Mouse (Mus musculus): ENCODE measurements at regions not wholly inside any gene's neighbourhood (a gene's known extent, or its start where the extent isn't known, plus 50 kb on each side); places are given as distances from the start of the nearest gene placed in this dataset.

DNA sequence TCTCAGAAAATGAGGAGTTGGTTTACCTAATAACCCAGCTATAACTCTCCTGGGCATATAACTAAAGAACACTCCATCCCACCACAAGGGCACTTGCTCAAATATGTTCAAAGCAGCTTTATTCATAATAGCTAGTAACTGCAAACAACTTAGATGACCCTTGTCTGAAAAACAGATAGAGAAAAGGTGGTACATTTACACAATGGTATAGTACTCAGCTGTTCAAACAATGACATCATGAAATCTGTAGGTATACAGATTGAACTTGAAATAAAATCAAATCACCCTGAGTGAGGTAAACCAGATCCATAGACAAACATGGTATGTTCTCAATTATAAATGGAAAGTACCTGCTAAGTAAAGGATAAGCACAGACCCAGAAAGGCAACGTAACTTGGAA is 721.5 kb upstream of the Intu start:
- in situ Hi-C loops (cut with MboI; ENCODE audit: low pct_ligation_motif_present, low pct_unique_long_range_greater_than_20kb, low sequenced_read_pairs), result loop anchor here (25.0 kb wide), 1 partner anchor 922 kb away; the partner anchor contains the start of gene Fat4
- DNase-seq (ENCODE audit: extremely low read depth), result no peak
- dilution Hi-C loops (cut with MboI; ENCODE audit: extremely low pct_ligation_motif_present, extremely low pct_unique_long_range_greater_than_20kb, low sequenced_read_pairs), result no loop called here
- Histone ChIP-seq H3K4me3 (replicated peaks in 1 of 3; ENCODE audit: low read depth in 2 of 3, low read length in 2 of 3, poor library complexity in 1 of 3) (no peak overlapping the region), H3K27me3 (replicated peaks) (no peaks in the 10 kb centered on the region), H3K4me2 (ENCODE audit: insufficient read depth, low read depth, poor library complexity, severe bottlenecking) (no peak overlapping the region), H3K27ac (ENCODE audit: insufficient read depth, low read depth) (no peak overlapping the region), H3K79me2 (replicated peaks; ENCODE audit: control insufficient read depth, extremely low read depth, insufficient read depth, poor library complexity, severe bottlenecking) (no peaks in the 10 kb centered on the region), H3K4me1 (ENCODE audit: control insufficient read depth in 1 of 2, insufficient read depth in 2 of 2) (no peaks in the 10 kb centered on the region), H3K36me3 (replicated peaks in 1 of 2; ENCODE audit: control insufficient read depth in 1 of 2, insufficient read depth in 1 of 2, low read length in 1 of 2) (no peaks in the 10 kb centered on the region), H3K9ac (ENCODE audit: insufficient read depth, low read depth) (no peak overlapping the region), H3K9me3 (replicated peaks; ENCODE audit: low read length) (no peaks in the 10 kb centered on the region)
- no peak for TF ChIP-seq POLR2A (IDR thresholded peaks at IDR 0.05; ENCODE audit: low read depth, low read length)
- TF ChIP-seq POLR2AphosphoS2 (IDR thresholded peaks at IDR 0.05; ENCODE audit: low read depth, low read length), result no peak
- no peak for TF ChIP-seq MAFK (IDR thresholded peaks at IDR 0.05; ENCODE audit: insufficient replicate concordance, low read length)
- no peak for TF ChIP-seq CHD1 (IDR thresholded peaks at IDR 0.05; ENCODE audit: low read depth, low read length)
- TF ChIP-seq EP300 (IDR thresholded peaks at IDR 0.05; ENCODE audit: low read length), result no peak
- no peak for TF ChIP-seq GABPA (IDR thresholded peaks at IDR 0.05; ENCODE audit: insufficient replicate concordance, low read depth, low read length)
- TF ChIP-seq ZKSCAN1 (IDR thresholded peaks at IDR 0.05; ENCODE audit: borderline replicate concordance, low read depth, low read length), result no peak
- TF ChIP-seq RCOR1 (conservative IDR thresholded peaks at IDR 0.05; ENCODE audit: low read depth, low read length), result no peak
- no peak for TF ChIP-seq MAZ (IDR thresholded peaks at IDR 0.05; ENCODE audit: low read depth, low read length)
- no peak for TF ChIP-seq ZNF384 (IDR thresholded peaks at IDR 0.05; ENCODE audit: low read depth, low read length)
- no peak for TF ChIP-seq SIN3A (IDR thresholded peaks at IDR 0.05; ENCODE audit: low read length)
- no peak for TF ChIP-seq USF2 (conservative IDR thresholded peaks at IDR 0.05; ENCODE audit: low read depth, low read length)
- no peak for TF ChIP-seq UBTF (IDR thresholded peaks at IDR 0.05; ENCODE audit: low read depth, low read length)
- TF ChIP-seq ELF1 (IDR thresholded peaks at IDR 0.05; ENCODE audit: low read depth, low read length), result no peak
- no peak for TF ChIP-seq MXI1 (IDR thresholded peaks at IDR 0.05; ENCODE audit: low read depth, low read length)
- no peak for TF ChIP-seq ETS1 (conservative IDR thresholded peaks at IDR 0.05; ENCODE audit: low read depth, low read length)

GRCm38 (mm10) chr3:39814814-39815213 is 716.3 kb upstream of the Intu start:
- DNase-seq (ENCODE audit: extremely low read depth), result peak; percentile 55
- Histone ChIP-seq H3K9me3 (replicated peaks; ENCODE audit: low read length) (no peaks in the 10 kb centered on the region), H3K4me3 (replicated peaks in 1 of 3; ENCODE audit: low read depth in 2 of 3, low read length in 2 of 3, poor library complexity in 1 of 3) (no peak overlapping the region), H3K36me3 (replicated peaks in 1 of 2; ENCODE audit: control insufficient read depth in 1 of 2, insufficient read depth in 1 of 2, low read length in 1 of 2) (no peaks in the 10 kb centered on the region), H3K27me3 (replicated peaks) (no peaks in the 10 kb centered on the region), H3K79me2 (replicated peaks; ENCODE audit: control insufficient read depth, extremely low read depth, insufficient read depth, poor library complexity, severe bottlenecking) (no peaks in the 10 kb centered on the region), H3K4me2 (ENCODE audit: insufficient read depth, low read depth, poor library complexity, severe bottlenecking) (no peak overlapping the region), H3K27ac (ENCODE audit: insufficient read depth, low read depth) (no peak overlapping the region), H3K9ac (ENCODE audit: insufficient read depth, low read depth) (no peak overlapping the region), H3K4me1 (ENCODE audit: control insufficient read depth in 1 of 2, insufficient read depth in 2 of 2) (no peaks in the 10 kb centered on the region)
- TF ChIP-seq CTCF (conservative IDR thresholded peaks at IDR 0.05 in 1 of 2, IDR thresholded peaks at IDR 0.05 in 1 of 2; ENCODE audit: low read depth in 2 of 2, low read length in 2 of 2), result peak; percentile 48 to 84
- TF ChIP-seq MXI1 (IDR thresholded peaks at IDR 0.05; ENCODE audit: low read depth, low read length), result no peak
- TF ChIP-seq SMC3 (IDR thresholded peaks at IDR 0.05; ENCODE audit: low read depth, low read length), result peak; percentile 81
- peak; percentile 71 for TF ChIP-seq MAZ (IDR thresholded peaks at IDR 0.05; ENCODE audit: low read depth, low read length)
- 0 out of 2 replicates have a peak, but pooled peaks have one; percentile 30 for TF ChIP-seq MYC (IDR thresholded peaks at IDR 0.05; ENCODE audit: low read depth, low read length)
- TF ChIP-seq RAD21 (IDR thresholded peaks at IDR 0.05; ENCODE audit: low read depth, low read length), result peak; percentile 85
- peak; percentile 65; the same call in 1 of the 2 replicates for TF ChIP-seq ZC3H11A (IDR thresholded peaks at IDR 0.05; ENCODE audit: low read depth, low read length)
- no peak for TF ChIP-seq ETS1 (conservative IDR thresholded peaks at IDR 0.05; ENCODE audit: low read depth, low read length)
- TF ChIP-seq IRF4 (IDR thresholded peaks at IDR 0.05; ENCODE audit: low read depth, low read length), result 0 out of 2 replicates have a peak, but pooled peaks have one; percentile 21
- TF ChIP-seq ZNF384 (IDR thresholded peaks at IDR 0.05; ENCODE audit: low read depth, low read length), result no peak
- dilution Hi-C loops (cut with MboI; ENCODE audit: extremely low pct_ligation_motif_present, extremely low pct_unique_long_range_greater_than_20kb, low sequenced_read_pairs) (no loop called here), in situ Hi-C loops (cut with MboI; ENCODE audit: low pct_ligation_motif_present, low pct_unique_long_range_greater_than_20kb, low sequenced_read_pairs) (loop anchor here (25.0 kb wide), 1 partner anchor 928 kb away; the partner anchor contains the start of gene Fat4)
